Mouse (Mus musculus) erythroblast, embryonic 14.5 days (primary cell): ENCODE measurements around the gene Gm7075.

Experiments
- GATA1 ChIP-seq: IDR thresholded peaks from 2 replicates; pipeline ENCODE4 v1.6.1; 2012; ENCODE audit warnings: low read length, inconsistent platforms, mixed read lengths
- TAL1 ChIP-seq: IDR thresholded peaks from 3 replicates; pipeline ENCODE4 v1.6.1; 2012; ENCODE audit warnings: low read length, inconsistent platforms, mixed read lengths

DNA sequence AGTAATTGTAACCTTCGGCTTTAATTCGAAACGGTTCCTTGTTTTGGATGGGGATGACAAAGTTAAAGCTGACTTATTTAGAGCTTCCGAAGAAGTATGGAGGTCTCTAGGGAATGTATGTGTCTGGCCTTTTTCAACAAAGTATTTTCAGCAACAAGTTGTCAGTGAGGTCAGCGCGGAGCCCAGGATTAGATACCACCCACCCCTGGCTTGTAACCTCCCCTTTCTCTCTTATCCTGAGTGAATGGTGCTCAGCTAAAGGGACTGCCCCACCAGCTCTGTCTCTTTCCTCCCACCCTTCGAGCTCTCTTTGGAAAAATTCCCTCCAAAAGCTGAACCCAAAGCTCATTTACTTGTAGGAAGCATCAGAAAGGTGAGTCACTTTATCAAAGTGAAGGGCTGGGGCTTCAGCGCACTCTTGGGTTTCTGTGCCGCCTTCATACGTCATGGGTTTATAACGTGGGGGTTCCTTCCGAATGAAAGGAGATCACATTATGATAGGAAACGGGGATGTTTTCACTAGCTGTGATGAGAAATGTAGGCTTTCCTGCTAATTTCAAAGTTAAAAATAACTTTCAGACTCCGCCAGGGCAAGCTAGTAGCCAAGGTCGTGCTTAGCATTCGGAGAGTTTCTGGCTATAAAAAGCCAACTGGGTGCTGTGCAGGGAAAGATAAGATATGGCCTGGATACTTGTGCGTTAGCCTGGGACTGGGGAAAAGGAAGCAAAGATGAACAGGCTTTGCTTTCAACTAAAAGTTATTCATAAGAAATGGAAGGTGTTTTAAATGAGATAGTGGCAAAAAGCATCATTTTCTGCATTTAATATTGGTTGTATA lies 35.9 kb upstream of the Gm7075 start:
- no peak for TF ChIP-seq TAL1
- no peak for TF ChIP-seq GATA1
